ENCODE assay signal across 36 mouse cellular contexts in genomic region chr5:33134132-33134531, GRCm38 (mm10). TPM values are rescaled to one million over a fixed set of nuclear protein-coding genes. Genes with fewer than 3 reads are reported as not detected.
"Had no signal": no experiment of that assay in that cellular context is flagged by ENCODE, and none has a peak within 500 bp of the region (broad histone marks: within the 10 kb centered on the region; RNA-seq: fewer than 3 reads in every experiment).

No protein-coding gene starts in this region.

- H3K4me2 ChIP-seq: embryonic facial prominence, embryonic 12.5 days; embryonic facial prominence, embryonic 13.5 days; embryonic facial prominence, embryonic 15.5 days; forebrain, embryonic 12.5 days; forebrain, embryonic 13.5 days; forebrain, embryonic 15.5 days had no signal

- DNase-seq: cerebellum, adult 2 months; cerebellum, adult 9-10 months; cerebellum, adult 9-11 months; cerebellum, postnatal 10 days; cerebellum, postnatal 14 days; cerebellum, postnatal 25 days; cerebellum, postnatal 36 days; embryo, embryonic 11 days; forebrain, postnatal 0 days; gastrocnemius, adult 2 months; gastrocnemius, postnatal 10 days; gastrocnemius, postnatal 14 days; gastrocnemius, postnatal 25 days; heart, adult 11 months; heart, adult 18-20 months; heart, adult 2 months had no signal

- H3K27me3 ChIP-seq: embryonic facial prominence, embryonic 12.5 days; embryonic facial prominence, embryonic 13.5 days; embryonic facial prominence, embryonic 15.5 days; forebrain, embryonic 12.5 days; forebrain, embryonic 13.5 days; forebrain, embryonic 15.5 days had no signal

- H3K4me3 ChIP-seq: embryonic facial prominence, embryonic 10.5 days; embryonic facial prominence, embryonic 12.5 days; embryonic facial prominence, embryonic 13.5 days; embryonic facial prominence, embryonic 15.5 days; erythroblast, embryonic 14.5 days; forebrain, embryonic 10.5 days; forebrain, embryonic 12.5 days; forebrain, embryonic 13.5 days; forebrain, embryonic 15.5 days; gastrocnemius, adult 2 months; heart, adult 2 months had no signal

- H3K27ac ChIP-seq: embryonic facial prominence, embryonic 10.5 days; embryonic facial prominence, embryonic 12.5 days; embryonic facial prominence, embryonic 13.5 days; embryonic facial prominence, embryonic 15.5 days; forebrain, embryonic 10.5 days; forebrain, embryonic 12.5 days; forebrain, embryonic 13.5 days; forebrain, embryonic 15.5 days; gastrocnemius, adult 2 months; heart, adult 2 months had no signal

- ATAC-seq: forebrain, embryonic 13.5 days; forebrain, embryonic 14.5 days; forebrain, embryonic 15.5 days; forebrain, embryonic 16.5 days; forebrain, postnatal 0 days had no signal

- H3K9ac ChIP-seq: embryonic facial prominence, embryonic 12.5 days; embryonic facial prominence, embryonic 13.5 days; embryonic facial prominence, embryonic 15.5 days; forebrain, embryonic 12.5 days; forebrain, embryonic 13.5 days; forebrain, embryonic 15.5 days; forebrain, postnatal 0 days had no signal

- H3K4me1 ChIP-seq: embryonic facial prominence, embryonic 12.5 days; embryonic facial prominence, embryonic 13.5 days; embryonic facial prominence, embryonic 15.5 days; forebrain, embryonic 10.5 days; forebrain, embryonic 12.5 days; forebrain, embryonic 13.5 days; forebrain, embryonic 15.5 days had no signal

- H3K9me3 ChIP-seq: embryonic facial prominence, embryonic 10.5 days; embryonic facial prominence, embryonic 12.5 days; embryonic facial prominence, embryonic 13.5 days; embryonic facial prominence, embryonic 15.5 days; forebrain, embryonic 10.5 days; forebrain, embryonic 12.5 days; forebrain, embryonic 13.5 days; forebrain, embryonic 15.5 days had no signal

- H3K36me3 ChIP-seq: embryonic facial prominence, embryonic 10.5 days; embryonic facial prominence, embryonic 12.5 days; embryonic facial prominence, embryonic 13.5 days; embryonic facial prominence, embryonic 15.5 days; forebrain, embryonic 10.5 days; forebrain, embryonic 12.5 days; forebrain, embryonic 15.5 days had no signal

RNA-seq across cellular contexts. Expression of gene Slc5a1, which starts 30.1 kb away (rescaled TPM):
- total RNA-seq: common myeloid progenitor, adult 5-6 weeks; gastrocnemius, adult 18-20 months; gastrocnemius, adult 2 months; gastrocnemius, adult 8-10 months; gastrocnemius, postnatal 10 days; gastrocnemius, postnatal 14 days; gastrocnemius, postnatal 25 days; gastrocnemius, postnatal 4 days; granulocyte monocyte progenitor cell, adult 5-6 weeks had no signal
- polyA plus RNA-seq: cortical plate, adult 2 months; embryonic facial prominence, embryonic 11.5 days; embryonic facial prominence, embryonic 12.5 days; erythroblast, embryonic 14.5 days; forebrain, embryonic 10.5 days; forebrain, embryonic 11.5 days; forebrain, embryonic 12.5 days; forebrain, embryonic 14.5 days; forebrain, embryonic 15.5 days; forebrain, embryonic 16.5 days; frontal cortex, adult 2 months had no signal
